Mouse (Mus musculus): ENCODE measurements at regions not wholly inside any gene's neighbourhood (a gene's known extent, or its start where the extent isn't known, plus 50 kb on each side); places are given as distances from the start of the nearest gene placed in this dataset.

DNA sequence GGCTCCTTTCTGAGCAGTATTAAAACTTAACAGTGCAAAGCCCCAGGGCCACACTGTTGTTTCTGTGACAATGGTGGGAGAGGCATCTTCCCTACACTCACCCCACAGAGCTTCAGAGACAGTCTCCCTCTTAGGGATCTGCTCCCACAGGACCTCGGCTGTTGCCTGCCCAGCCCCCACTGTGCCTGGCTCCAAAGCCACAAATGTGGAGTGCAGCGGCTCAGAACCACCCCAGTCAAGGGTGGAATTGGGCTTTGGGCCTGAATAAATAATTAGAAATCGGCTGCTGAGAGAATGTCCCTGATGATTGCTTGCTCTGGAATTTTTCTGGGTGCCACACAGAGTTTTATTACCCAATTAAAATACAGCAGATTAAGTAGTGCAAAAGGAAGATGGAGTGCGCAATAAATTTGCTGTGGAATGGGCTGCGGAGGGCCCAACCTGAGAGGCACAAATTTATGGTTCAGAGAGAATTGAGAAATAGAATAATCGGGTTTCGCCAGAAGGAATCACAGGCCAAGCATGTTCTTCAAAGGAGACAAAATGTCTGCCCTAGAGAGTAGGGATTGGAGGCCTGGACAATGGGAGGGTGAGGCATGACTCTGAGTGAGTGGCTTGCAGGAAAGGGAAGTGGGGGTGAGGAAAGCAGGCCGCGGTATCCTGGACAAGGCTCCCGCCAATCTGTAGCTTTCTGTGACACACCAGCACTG is 56.4 kb downstream of the Cd24a start:
- DNase-seq (ENCODE audit: low spot score in 2 of 2): no peak

- no peak for DNase-seq (ENCODE audit: low spot score in 2 of 2)
Observed at GRCm38 (mm10) chr10:43641169-43641945, 63.3 kb downstream of the Cd24a start.

DNA sequence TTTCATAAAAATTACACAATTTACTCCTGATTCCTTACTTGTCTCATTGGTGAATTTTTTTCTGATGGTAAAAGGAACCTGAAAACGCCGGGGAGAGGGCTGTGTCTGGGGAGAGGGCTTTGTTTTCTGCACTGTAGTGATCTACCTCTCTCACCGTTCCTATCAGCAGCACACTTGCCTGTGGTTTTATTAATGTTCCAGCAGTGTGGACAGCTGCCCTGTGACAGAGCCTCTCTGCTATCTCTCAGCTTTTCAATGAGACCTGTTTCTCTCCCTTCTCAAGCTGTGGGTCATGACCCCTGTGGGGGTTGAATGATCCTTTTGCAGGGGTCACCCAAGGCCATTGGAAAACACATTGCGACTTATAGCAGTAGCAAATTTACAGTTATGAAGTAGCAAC is 68.2 kb downstream of the Cd24a start:
- no peak for DNase-seq (ENCODE audit: low spot score in 2 of 2)

- no peak for DNase-seq (ENCODE audit: low spot score in 2 of 2)
Observed at GRCm38 (mm10) chr10:43646965-43647364, 68.9 kb downstream of the Cd24a start.

GRCm38 (mm10) chr10:43648186-43648585 is 70.1 kb downstream of the Cd24a start:
- DNase-seq (ENCODE audit: low spot score in 2 of 2): no peak

GRCm38 (mm10) chr10:43648815-43649447 is 70.8 kb downstream of the Cd24a start:
- DNase-seq (ENCODE audit: low spot score in 2 of 2): no peak

DNA sequence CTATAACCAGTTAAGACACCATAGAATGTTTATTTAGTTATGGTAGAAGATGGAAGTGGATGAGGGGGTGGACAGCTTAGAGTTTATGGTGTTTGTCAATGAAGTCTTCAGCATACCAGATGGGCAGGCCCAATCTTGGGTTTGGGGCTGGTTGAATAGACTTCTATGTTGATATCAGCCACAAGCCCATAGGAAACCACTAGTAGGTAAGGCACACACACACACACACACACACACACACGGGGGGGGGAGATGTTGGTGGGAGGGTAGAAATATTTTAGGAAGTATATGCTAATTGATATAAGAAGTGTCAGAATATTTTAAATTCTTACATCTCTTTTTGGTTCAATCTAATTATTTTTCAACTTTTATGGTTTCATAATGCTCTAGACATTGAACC is 72.4 kb downstream of the Cd24a start:
- DNase-seq (ENCODE audit: low spot score in 2 of 2): no peak

DNA sequence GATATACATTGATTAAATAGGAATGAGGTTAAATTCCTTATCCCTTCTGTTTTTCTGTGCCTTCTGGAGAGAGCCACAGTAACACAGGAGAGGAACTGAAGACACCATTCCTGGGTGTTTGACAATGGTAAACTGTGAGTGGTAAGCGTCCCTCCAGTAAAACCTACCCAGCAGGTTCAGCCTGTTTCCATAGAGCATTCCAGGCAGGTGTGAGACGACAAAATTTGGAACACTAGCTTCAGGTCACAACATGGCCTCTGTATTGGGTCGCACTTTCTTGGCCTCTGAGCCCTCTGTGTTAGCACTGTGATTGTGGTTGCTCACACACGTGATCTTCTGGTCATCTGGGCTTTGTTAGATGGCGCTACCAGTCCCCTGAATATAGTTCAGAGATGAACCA is 73.4 kb downstream of the Cd24a start:
- DNase-seq (ENCODE audit: low spot score in 2 of 2): no peak

DNA sequence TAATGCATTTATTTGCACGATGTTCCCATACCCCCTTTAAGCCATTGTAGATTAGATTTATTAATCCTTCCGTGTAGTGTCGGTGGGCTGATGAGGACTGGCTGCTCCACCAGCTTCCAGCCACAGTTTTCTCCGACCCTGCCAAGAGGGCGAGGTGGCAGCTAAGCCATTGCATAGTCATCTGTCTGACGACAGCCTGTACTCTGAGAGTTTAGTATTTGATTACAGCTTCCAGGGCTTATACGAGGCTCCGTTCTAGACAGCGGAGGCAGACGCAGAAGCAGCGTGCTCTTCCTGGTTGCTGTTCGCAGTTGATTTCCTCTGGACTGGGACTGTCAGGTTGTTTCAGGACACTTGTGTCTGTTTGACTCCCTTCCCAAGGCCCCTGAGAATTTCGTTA is 73.8 kb downstream of the Cd24a start:
- no peak for DNase-seq (ENCODE audit: low spot score in 2 of 2)

- DNase-seq (ENCODE audit: low spot score in 2 of 2): no peak
Observed at GRCm38 (mm10) chr10:43655082-43655671, 77.1 kb downstream of the Cd24a start.

GRCm38 (mm10) chr10:43655680-43656079 is 77.6 kb downstream of the Cd24a start:
- no peak for DNase-seq (ENCODE audit: low spot score in 2 of 2)

DNA sequence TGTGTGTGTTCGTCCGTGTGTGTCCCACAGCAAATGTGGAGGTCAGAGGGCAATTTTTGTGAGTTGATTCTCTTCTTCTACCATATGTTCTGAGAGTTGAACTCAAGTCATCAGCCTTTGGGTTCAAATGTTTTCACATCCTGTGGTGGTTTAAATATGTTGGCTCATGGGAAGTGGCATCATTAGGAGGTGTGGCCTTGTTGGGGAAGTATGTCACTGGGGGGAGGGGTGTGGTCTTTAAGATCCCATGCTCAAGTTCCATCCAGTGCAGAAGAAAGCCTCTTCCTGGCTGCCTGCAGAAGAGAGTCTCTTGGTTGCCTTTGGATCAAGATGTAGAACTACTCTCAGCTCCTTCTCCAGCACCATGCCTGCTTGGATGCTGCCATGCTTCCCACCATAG is 78.1 kb downstream of the Cd24a start:
- no peak for DNase-seq (ENCODE audit: low spot score in 2 of 2)

DNA sequence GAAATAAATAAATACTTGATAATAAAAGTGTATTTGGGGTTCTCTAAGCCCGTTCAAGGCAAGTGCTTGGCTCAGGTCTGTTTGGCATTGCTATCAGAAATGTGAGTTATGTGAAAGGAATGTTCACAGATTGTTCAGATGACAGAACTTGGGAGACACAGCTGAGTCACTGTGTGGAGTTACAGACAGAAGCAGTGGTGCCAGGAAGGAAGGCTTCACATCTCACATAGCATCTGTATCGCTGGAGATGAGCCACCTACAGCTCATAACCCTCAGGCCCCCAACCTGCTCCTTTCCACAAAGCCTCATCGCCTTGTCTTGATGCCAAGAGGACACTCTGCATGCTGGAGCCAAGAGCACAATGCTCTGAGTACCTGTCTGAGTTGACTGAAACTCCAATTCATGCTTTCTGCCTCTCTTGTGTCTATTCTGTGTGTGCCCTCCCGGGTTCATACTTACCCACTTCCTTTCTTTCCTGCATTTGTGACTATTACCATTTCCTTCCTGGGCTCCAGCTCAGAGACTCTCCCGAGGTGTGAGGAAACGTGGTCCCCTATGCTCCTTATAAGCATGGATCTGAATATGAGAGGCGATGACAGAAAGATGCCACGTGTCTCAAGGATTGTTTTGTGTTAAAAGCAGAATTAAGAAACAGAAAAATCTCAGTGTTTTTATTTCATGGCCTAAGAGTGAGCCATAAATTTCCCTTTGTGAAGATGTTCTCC is 79.6 kb downstream of the Cd24a start:
- DNase-seq (ENCODE audit: low spot score in 2 of 2): no peak

- no peak for DNase-seq (ENCODE audit: low spot score in 2 of 2)
Observed at GRCm38 (mm10) chr10:43658226-43658593, 80.1 kb downstream of the Cd24a start.

DNA sequence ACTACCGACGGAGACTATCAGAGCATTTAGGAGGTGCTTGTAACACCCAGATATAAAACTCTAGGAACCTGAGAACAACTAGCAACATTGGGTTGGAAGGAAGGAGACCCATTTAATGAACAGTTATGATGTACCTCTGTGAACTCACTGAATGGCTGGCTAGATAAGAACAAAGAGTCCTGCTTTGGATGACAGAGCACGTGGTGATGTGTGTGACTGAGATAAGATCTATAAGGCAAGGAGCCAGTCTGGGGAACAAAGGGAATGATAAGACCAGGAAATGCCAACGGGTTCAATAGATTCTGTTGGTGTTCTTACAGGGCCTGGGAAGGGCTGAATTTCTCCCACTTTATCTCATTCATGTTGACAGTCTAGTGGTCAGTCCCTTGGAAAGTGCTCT is 86.8 kb downstream of the Cd24a start:
- DNase-seq (ENCODE audit: low spot score in 2 of 2): no peak

GRCm38 (mm10) chr10:43666262-43667085 is 88.4 kb downstream of the Cd24a start:
- DNase-seq (ENCODE audit: low spot score in 2 of 2): no peak

DNA sequence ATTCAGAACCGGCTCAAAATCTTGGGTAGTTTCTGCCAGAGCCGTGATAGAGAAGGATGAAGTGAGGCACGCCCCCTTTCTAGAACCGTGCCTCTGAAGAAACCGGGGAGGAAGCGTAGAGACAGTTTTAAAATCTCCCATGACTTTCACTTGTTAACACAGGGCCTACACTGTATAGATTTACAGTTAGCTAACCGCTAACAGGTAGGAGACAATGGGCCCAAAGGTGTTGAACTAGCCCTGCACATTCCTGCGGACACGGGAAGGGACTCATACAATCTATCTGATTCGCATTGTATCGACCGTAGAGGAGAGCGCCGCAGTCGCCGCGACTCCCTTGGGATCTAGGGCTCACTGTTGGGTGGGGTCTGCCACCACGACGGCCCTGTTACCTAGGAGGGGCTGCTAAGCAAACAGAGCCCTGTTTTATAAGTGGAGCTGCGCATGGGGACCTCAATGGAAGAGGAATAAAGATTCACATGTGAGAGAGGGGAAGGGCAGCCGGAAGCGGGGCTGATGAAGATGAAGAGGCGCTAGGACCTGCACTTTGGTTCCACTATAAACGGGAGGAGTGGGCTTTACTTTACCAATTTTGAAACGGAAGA is 89.1 kb downstream of the Cd24a start:
- no peak for DNase-seq (ENCODE audit: low spot score in 2 of 2)

DNA sequence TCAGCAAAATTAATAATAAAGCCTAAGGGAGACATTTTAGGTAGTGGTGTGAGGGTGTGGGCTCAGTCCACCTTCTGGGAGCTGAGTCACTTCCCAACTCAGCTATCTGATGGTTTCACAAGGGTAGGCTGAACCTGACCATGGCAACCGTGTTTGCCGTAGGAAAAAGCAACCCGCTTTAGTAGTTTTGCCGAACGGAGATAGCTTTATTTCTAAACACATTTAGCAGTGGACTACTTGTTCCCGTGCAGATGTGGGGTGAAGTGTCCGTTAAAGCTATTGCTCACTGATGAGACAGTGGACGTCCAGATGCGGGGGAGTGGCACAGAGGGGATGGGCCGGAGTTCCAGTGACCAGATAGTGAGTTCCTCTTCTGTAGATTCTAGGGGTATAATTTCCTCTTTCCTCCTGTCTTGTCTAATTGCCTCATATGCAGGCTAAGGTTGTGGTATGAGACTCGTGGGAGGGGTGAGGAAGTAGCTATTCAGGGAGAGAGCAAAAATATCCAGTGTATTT is 89.7 kb downstream of the Cd24a start:
- no peak for DNase-seq (ENCODE audit: low spot score in 2 of 2)

- no peak for DNase-seq (ENCODE audit: low spot score in 2 of 2)
Observed at GRCm38 (mm10) chr10:43669471-43669870, 91.4 kb downstream of the Cd24a start.

DNA sequence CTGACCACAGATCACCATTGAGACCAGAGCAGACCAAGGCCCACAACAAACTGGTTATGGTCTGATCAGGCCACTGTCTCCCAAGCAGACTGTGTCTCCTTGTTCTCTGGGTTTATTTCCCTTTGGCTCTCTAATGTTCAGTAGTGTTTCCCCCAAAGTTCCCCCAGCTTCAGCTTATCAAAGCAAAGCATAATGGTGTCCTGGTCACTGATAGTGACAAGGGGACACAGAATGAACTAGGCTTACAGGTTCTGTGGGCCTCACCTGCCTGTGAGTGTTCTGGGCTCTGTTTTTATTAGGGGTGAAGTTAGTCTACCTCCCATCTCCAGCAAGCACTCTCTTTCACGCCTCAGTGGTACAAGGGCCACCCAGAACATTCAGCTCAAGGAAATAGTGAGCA is 92.7 kb downstream of the Cd24a start:
- DNase-seq (ENCODE audit: low spot score in 2 of 2): no peak
